Mouse (Mus musculus): ENCODE results near the gene Olfr429. TPM values are rescaled to one million over a fixed set of nuclear protein-coding genes. Genes with fewer than 3 reads are reported as not detected.
"Not testable (repeated sequence)": the region's sequence is repeated elsewhere in the genome, so short reads cannot be mapped to it uniquely, and the experiment has no call there.

Gene Olfr429
- not detected in 2 replicates for polyA plus RNA-seq (2015; fragmentation: Nextera tagmentation; extraction: Ambion mirVana)

DNA sequence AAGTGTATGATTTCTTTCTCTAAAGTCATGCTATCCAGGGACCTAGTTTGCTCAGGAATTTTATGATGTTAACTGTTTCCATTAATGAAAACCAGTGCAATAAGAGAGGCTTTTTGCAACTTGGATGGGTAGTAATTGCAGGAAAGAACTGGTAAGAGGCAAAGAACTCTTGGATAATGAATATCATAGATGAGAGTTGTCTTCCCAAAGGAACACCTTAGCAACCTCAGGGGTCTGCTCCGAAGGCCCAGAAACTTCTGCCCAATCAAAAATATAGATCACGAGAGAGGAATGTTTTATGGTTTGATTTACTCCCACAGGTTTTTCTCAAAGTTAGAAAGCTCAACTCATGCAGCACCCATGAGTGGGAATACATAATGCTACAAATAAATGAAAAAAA is at the start of gene Olfr429:
Gene Olfr429, plus strand, starts transcription at position 301 of the 400 bp plus-strand sequence.
- no peaks in the 10 kb centered on the region for H3K36me3 ChIP-seq
- WGBS: 87% methylated on average over 2 of the region's 2 CpGs
- ATAC-seq (ENCODE audit: extremely low read depth, insufficient number of reproducible peaks, low FRiP score, low TSS enrichment): no peak
- no peaks in the 10 kb centered on the region for H3K9me3 ChIP-seq
- H3K4me2 ChIP-seq: no peak within 1 kb of the TSS
- H3K27ac ChIP-seq (replicated peaks): no peak within 1 kb of the TSS
- H3K9ac ChIP-seq: no peak within 1 kb of the TSS
- no peak within 1 kb of the TSS for H3K4me3 ChIP-seq
- no peaks in the 10 kb centered on the region for H3K27me3 ChIP-seq (replicated peaks)
- no peaks in the 10 kb centered on the region for H3K4me1 ChIP-seq

DNA sequence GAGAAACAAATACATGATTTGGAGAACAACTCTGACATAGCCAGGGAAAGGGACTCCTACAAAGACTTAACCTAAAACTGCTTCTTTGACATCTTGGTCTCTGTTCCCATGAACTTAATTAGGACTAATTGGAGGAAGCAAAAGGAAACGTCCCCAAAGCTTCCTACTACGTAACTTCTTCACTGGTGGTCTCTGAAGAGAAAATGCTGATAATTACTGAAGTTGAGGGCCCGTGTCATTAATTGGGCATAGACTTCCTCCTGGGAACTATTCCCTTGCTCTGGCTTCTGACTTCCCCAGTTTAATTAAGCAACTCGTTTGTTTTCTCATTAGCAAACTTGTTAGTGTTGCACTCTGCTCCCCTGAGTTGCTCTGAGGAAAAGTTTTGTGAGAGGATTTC is 48.3 kb upstream of the Olfr429 start:
- WGBS: 55% methylated on average over 4 of the region's 4 CpGs
- H3K36me3 ChIP-seq: no peaks in the 10 kb centered on the region
- ATAC-seq (ENCODE audit: extremely low read depth, insufficient number of reproducible peaks, low FRiP score, low TSS enrichment): no peak
- no peak overlapping the region for H3K27ac ChIP-seq (replicated peaks)
- no peak overlapping the region for H3K9ac ChIP-seq
- no peak overlapping the region for H3K4me3 ChIP-seq
- H3K4me2 ChIP-seq: no peak overlapping the region
- no peaks in the 10 kb centered on the region for H3K9me3 ChIP-seq
- no peaks in the 10 kb centered on the region for H3K27me3 ChIP-seq (replicated peaks)
- H3K4me1 ChIP-seq: no peaks in the 10 kb centered on the region

DNA sequence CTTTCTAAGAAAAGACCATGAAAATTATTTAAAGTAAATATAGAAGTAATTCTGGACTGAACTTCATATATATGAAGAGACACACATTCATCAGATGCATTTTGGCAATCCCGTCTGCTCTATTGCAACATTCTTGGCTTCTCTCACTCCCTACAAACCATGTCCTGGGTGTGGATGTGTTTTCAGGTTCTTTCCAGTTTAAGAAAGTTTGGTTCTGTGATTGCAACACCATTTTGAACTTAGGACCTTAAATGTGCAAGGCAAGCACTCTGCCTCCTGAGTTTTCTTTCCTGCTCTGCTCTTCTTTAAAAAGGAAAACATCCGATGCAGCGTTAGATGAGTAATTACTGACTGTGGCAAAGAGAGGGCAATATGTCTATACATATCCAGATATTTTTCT is 45.7 kb upstream of the Olfr429 start:
- 76% methylated on average over 3 of the region's 3 CpGs for WGBS
- no peak for ATAC-seq (ENCODE audit: extremely low read depth, insufficient number of reproducible peaks, low FRiP score, low TSS enrichment)

DNA sequence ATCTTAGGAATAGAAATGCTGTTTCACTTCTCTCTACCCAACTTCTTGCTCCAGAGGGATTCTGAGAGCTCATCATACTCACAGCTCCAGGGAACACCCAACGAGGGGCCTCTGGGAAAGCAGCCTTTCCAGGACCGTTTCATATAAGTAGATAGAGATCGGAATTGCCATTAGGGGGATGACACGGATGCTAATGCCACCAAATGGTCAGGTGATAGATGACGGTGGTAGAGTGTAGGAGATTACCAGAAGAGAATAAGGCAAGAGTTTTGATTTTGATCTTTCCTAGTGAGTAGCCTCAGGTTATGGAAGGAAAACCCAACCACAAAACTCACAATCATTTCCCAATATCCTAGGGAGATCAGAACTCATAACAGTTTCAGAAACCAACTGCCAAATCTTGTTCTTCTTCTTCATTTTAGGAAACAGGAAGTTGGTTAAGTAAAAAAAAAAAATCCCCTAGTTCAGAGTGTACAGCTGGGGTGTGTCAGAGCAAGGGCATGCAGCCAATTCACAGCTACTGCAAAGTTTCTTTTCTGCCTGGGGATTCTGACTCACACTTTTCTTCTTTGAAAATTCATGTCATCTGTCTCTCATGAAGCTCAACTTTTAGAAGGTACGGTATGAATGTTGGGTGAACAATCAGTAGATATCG is 43.5 kb upstream of the Olfr429 start, which contains the start of gene Olfr433:
Gene Olfr433, plus strand, starts transcription at position 183 of the 655 bp plus-strand sequence.
- H3K9me3 ChIP-seq: no peaks in the 10 kb centered on the region
- H3K4me2 ChIP-seq: no peak within 1 kb of the TSS
- no peak for ATAC-seq (ENCODE audit: extremely low read depth, insufficient number of reproducible peaks, low FRiP score, low TSS enrichment)
- H3K4me3 ChIP-seq: no peak within 1 kb of the TSS
- H3K27ac ChIP-seq (replicated peaks): no peak within 1 kb of the TSS
- H3K36me3 ChIP-seq: no peaks in the 10 kb centered on the region
- no peaks in the 10 kb centered on the region for H3K27me3 ChIP-seq (replicated peaks)
- H3K9ac ChIP-seq: no peak within 1 kb of the TSS
- H3K4me1 ChIP-seq: 0 out of 2 replicates have a peak, but pooled peaks cover 3% of the 10 kb centered on the region
- 64% methylated on average over 7 of the region's 7 CpGs for WGBS

More for the DNA sequence above, 45.7 kb upstream of the Olfr429 start:
- Histone ChIP-seq H3K4me2 (no peak overlapping the region), H3K4me1 (0 out of 2 replicates have a peak, but pooled peaks cover 3% of the 10 kb centered on the region), H3K36me3 (no peaks in the 10 kb centered on the region), H3K9ac (no peak overlapping the region), H3K4me3 (no peak overlapping the region), H3K27ac (replicated peaks) (no peak overlapping the region), H3K9me3 (no peaks in the 10 kb centered on the region), H3K27me3 (replicated peaks) (no peaks in the 10 kb centered on the region)

DNA sequence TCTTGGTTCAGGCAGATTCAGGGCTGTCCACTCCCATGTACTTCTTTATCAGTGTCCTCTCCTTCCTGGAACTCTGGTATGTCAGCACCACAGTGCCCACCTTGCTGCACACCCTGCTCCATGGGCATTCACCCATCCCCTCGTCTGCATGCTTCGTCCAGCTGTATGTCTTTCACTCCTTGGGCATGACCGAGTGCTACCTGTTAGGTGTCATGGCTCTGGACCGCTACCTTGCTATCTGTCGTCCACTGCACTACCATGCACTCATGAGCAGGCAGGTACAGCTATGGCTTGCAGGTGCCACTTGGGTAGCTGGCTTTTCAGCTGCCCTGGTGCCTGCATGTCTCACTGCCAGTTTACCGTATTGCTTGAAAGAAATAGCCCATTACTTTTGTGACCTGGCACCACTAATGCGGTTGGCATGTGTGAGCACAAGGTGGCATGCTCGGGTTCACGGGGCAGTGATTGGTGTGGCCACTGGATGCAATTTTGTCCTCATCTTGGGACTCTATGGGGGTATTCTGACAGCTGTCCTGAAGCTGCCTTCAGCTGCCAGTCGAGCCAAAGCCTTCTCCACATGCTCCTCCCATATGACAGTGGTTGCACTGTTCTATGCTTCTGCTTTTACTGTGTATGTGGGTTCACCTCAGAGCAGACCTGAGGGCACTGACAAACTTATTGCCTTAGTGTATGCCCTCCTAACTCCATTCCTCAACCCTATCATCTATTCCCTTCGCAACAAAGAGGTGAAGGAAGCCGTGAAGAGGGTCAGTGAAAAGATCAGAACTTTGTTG is 41.8 kb upstream of the Olfr429 start:
- H3K4me3 ChIP-seq; ATAC-seq (ENCODE audit: extremely low read depth, insufficient number of reproducible peaks, low FRiP score, low TSS enrichment): not testable (repeated sequence)
- WGBS: 78% methylated on average over 12 of the region's 12 CpGs

DNA sequence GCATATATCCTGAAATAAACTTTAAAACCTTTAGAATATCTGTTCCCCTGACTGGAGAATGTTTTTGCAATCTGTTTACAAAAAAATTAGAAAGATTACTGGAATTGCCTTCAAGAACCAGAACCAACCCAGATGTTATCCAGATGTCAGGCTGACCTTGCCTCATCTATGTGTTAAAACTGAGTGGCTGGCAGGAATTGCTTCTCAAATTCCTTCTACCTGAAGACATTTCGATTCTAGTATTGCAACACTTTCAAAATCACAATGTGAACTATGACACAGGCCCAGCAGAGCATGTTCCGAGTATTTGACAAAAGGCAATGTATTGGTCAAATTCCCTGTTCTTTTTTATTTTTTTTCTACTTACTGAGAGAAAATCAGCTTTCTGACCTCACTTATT is 39.7 kb upstream of the Olfr429 start:
- H3K36me3 ChIP-seq: no peaks in the 10 kb centered on the region
- H3K27me3 ChIP-seq (replicated peaks): no peaks in the 10 kb centered on the region
- 66% methylated on average over 2 of the region's 2 CpGs for WGBS
- H3K4me2 ChIP-seq: no peak overlapping the region
- no peak overlapping the region for H3K9ac ChIP-seq
- 0 out of 2 replicates have a peak, but pooled peaks cover 3% of the 10 kb centered on the region for H3K4me1 ChIP-seq
- no peak overlapping the region for H3K4me3 ChIP-seq
- ATAC-seq (ENCODE audit: extremely low read depth, insufficient number of reproducible peaks, low FRiP score, low TSS enrichment): no peak
- no peak overlapping the region for H3K27ac ChIP-seq (replicated peaks)
- no peaks in the 10 kb centered on the region for H3K9me3 ChIP-seq

More for the DNA sequence above, 41.8 kb upstream of the Olfr429 start:
- not testable (repeated sequence) for H3K9ac ChIP-seq; H3K27me3 ChIP-seq (replicated peaks); H3K36me3 ChIP-seq; H3K9me3 ChIP-seq; H3K4me2 ChIP-seq; H3K4me1 ChIP-seq; H3K27ac ChIP-seq (replicated peaks)

DNA sequence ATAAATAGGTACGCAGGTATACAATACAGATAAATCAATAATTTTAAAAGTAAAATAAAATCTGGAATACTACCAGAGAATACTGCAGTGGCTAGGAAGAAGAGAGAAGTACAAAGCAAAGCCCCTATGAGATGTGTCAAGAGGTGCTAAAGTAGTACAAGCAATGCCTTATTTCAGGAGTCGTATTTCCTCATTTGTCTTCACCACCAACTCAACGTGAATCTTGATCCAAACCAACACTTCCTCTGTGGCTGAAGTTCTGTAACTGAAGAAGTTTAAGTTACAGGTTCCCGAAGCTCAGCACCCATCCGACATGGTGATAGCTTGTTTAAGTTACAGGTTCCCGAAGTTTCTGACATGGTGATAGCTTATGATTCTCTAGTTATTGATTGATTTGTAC is 35.9 kb upstream of the Olfr429 start:
- H3K9me3 ChIP-seq; H3K27me3 ChIP-seq (replicated peaks); ATAC-seq (ENCODE audit: extremely low read depth, insufficient number of reproducible peaks, low FRiP score, low TSS enrichment); H3K9ac ChIP-seq; H3K4me1 ChIP-seq; H3K4me2 ChIP-seq; H3K36me3 ChIP-seq; H3K27ac ChIP-seq (replicated peaks); H3K4me3 ChIP-seq: not testable (repeated sequence)
- 76% methylated on average over 6 of the region's 6 CpGs for WGBS

DNA sequence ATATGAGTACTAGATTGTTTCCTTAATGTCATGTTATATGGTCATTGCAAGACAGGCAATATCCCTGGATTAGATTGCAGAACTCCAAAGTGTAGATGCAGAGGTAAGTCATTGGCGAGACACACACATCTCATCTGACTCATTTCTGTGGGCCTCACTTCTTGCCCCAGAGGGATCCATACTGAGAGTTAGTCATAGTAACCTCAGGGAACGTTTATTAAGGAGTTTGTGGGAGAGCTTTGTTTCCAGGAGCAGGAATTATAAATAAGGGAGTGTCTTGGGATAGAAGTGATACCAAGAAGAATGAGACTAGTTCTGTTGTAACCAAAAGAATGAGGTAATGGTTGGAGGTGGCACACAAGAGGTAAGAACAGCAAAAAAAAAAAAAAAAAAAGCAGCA is 35.2 kb upstream of the Olfr429 start, which contains the start of gene Olfr432:
Gene Olfr432, plus strand, starts transcription at position 313 of the 400 bp plus-strand sequence.
- WGBS: 58% methylated on average over 2 of the region's 2 CpGs
- H3K27ac ChIP-seq (replicated peaks): no peak within 1 kb of the TSS
- no peak within 1 kb of the TSS for H3K4me2 ChIP-seq
- no peaks in the 10 kb centered on the region for H3K27me3 ChIP-seq (replicated peaks)
- no peaks in the 10 kb centered on the region for H3K4me1 ChIP-seq
- ATAC-seq (ENCODE audit: extremely low read depth, insufficient number of reproducible peaks, low FRiP score, low TSS enrichment): no peak
- no peaks in the 10 kb centered on the region for H3K36me3 ChIP-seq
- no peak within 1 kb of the TSS for H3K4me3 ChIP-seq
- no peaks in the 10 kb centered on the region for H3K9me3 ChIP-seq
- H3K9ac ChIP-seq: no peak within 1 kb of the TSS

DNA sequence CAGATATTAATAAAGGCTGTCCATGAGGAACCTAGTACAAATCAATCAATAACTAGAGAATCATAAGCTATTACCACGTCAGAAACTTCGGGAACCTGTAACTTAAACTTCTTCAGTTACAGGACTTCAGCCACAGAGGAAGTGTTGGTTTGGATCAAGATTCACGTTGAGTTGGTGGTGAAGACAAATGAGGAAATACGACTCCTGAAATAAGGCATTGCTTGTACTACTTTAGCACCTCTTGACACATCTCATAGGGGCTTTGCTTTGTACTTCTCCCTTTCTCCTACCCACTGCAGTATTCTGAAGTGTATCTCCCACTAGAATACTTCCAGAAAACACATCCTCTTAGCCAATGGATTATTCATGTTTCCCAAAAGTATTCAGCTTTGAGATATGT is 34.8 kb upstream of the Olfr429 start:
- ATAC-seq (ENCODE audit: extremely low read depth, insufficient number of reproducible peaks, low FRiP score, low TSS enrichment); H3K9me3 ChIP-seq; H3K27me3 ChIP-seq (replicated peaks); H3K4me3 ChIP-seq; H3K4me2 ChIP-seq; H3K27ac ChIP-seq (replicated peaks); H3K36me3 ChIP-seq; H3K4me1 ChIP-seq; H3K9ac ChIP-seq: not testable (repeated sequence)
- 61% methylated on average over 4 of the region's 4 CpGs for WGBS

DNA sequence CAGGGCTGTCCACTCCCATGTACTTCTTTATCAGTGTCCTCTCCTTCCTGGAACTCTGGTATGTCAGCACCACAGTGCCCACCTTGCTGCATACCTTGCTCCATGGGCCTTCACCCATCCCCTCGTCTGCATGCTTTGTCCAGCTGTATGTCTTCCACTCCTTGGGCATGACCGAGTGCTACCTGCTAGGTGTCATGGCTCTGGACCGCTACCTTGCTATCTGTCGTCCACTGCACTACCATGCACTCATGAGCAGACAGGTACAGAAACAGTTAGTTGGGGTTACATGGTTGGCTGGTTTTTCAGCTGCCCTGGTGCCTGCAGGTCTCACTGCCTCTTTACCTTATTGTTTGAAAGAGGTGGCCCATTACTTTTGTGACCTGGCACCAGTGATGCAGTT is 33.6 kb upstream of the Olfr429 start:
- Histone ChIP-seq H3K4me1 (no peaks in the 10 kb centered on the region), H3K36me3 (no peaks in the 10 kb centered on the region), H3K27me3 (replicated peaks) (no peaks in the 10 kb centered on the region), H3K4me3 (no peak overlapping the region), H3K9ac (no peak overlapping the region), H3K4me2 (no peak overlapping the region), H3K27ac (replicated peaks) (no peak overlapping the region), H3K9me3 (no peaks in the 10 kb centered on the region)
- no peak for ATAC-seq (ENCODE audit: extremely low read depth, insufficient number of reproducible peaks, low FRiP score, low TSS enrichment)
- WGBS: 79% methylated on average over 4 of the region's 4 CpGs

DNA sequence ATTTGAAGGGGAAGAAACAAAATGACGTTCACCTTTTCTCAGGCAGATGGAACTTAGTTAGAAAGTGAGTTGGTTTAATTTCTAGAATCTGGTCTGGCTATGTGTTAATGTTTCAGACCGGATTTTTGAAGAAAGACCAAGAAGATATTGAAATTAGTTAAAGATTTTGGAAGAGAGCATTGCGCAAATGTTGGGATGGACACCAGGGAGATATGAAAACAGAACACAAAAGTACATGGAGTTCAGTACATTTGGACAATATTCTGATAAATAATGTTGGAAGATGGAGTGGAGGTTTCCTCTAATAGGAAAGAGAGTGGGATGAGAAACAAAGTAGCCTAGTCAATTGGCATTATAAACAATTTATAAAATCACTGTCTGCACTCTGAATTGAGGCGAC is 32.6 kb upstream of the Olfr429 start:
- Histone ChIP-seq H3K4me3 (no peak overlapping the region), H3K36me3 (no peaks in the 10 kb centered on the region), H3K9me3 (no peaks in the 10 kb centered on the region), H3K9ac (no peak overlapping the region), H3K4me1 (no peaks in the 10 kb centered on the region), H3K4me2 (no peak overlapping the region), H3K27me3 (replicated peaks) (no peaks in the 10 kb centered on the region), H3K27ac (replicated peaks) (no peak overlapping the region)
- ATAC-seq (ENCODE audit: extremely low read depth, insufficient number of reproducible peaks, low FRiP score, low TSS enrichment): no peak
- 73% methylated on average over 4 of the region's 4 CpGs for WGBS

All from heart, embryonic 13.5 days (tissue).